Mouse (Mus musculus): ENCODE measurements around the gene Znrf2. TPM values are rescaled to one million over a fixed set of nuclear protein-coding genes. Genes with fewer than 3 reads are reported as not detected.

Znrf2 gene
- polyA plus RNA-seq (2014; fragmentation: Illumina TruSeq; extraction: RNeasy Lipid Tissue Mini Kit (QIAGEN cat#74804); ENCODE audit: low replicate concordance), result 55.6 TPM

DNA sequence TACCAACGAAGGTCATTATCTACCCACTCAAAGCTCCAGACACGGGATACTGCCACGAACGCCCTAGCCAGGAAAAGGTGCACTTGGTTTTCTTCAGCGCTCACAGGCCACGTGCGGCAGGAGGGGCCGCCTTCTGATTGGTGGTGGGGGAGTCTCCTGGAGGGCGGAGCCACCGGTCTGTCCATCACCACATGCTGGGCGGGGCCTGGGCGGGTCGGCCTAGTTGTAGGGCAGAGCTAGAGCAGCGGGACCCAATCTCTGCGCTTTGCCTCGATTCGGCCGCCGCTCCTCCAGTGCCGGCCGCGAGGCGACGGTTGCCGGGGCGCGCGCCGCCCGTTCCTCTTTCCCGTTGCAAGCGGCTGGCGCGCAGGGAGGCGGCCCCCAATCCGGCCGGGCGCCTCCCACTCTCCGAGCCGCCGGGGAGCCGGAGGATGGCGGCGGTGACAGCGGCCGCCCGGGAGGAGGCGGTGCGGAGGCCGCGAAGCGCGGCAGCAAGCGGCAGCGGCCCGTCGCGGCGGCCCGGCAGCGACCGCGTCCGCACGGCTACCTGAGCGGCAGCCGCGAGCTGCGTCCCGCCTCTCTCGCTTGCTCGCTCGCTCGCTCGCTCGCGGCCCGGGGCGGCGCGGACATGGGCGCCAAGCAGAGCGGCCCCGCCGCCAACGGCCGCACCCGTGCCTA, at the start of gene Znrf2:
Gene Znrf2 (plus strand): TSS at position 529 of the 678 bp plus-strand sequence.

Other genes starting within 250 kb of the Znrf2 start
- 37.8 TPM for gene Plekha8, start 221.8 kb upstream of the Znrf2 start, polyA plus RNA-seq (2014; fragmentation: Illumina TruSeq; extraction: RNeasy Lipid Tissue Mini Kit (QIAGEN cat#74804); ENCODE audit: low replicate concordance)
- 8.1 TPM for gene Fkbp14, start 219.6 kb upstream of the Znrf2 start, polyA plus RNA-seq (2014; fragmentation: Illumina TruSeq; extraction: RNeasy Lipid Tissue Mini Kit (QIAGEN cat#74804); ENCODE audit: low replicate concordance)
- 2.9 TPM for gene Mturn, start 135.3 kb upstream of the Znrf2 start, polyA plus RNA-seq (2014; fragmentation: Illumina TruSeq; extraction: RNeasy Lipid Tissue Mini Kit (QIAGEN cat#74804); ENCODE audit: low replicate concordance)
- gene Nod1, start 155.7 kb downstream of the Znrf2 start, polyA plus RNA-seq (2014; fragmentation: Illumina TruSeq; extraction: RNeasy Lipid Tissue Mini Kit (QIAGEN cat#74804); ENCODE audit: low replicate concordance), result 1.9 TPM
- 18.7 TPM for gene Ggct, start 176.0 kb downstream of the Znrf2 start, polyA plus RNA-seq (2014; fragmentation: Illumina TruSeq; extraction: RNeasy Lipid Tissue Mini Kit (QIAGEN cat#74804); ENCODE audit: low replicate concordance)
- 71.4 TPM for gene Gars, start 221.1 kb downstream of the Znrf2 start, polyA plus RNA-seq (2014; fragmentation: Illumina TruSeq; extraction: RNeasy Lipid Tissue Mini Kit (QIAGEN cat#74804); ENCODE audit: low replicate concordance)